Mouse (Mus musculus) E14TG2a.4 (cell line): ENCODE results near the gene Cdk19.

Experiments used
- CTCF ChIP-seq: conservative IDR thresholded peaks from 2 replicates; pipeline ENCODE4 v1.5.1; 2014; ENCODE audit warnings: low read length
- NANOG ChIP-seq: IDR thresholded peaks from 2 replicates; pipeline ENCODE4 v1.6.1; 2014; ENCODE audit warnings: borderline replicate concordance, low read length, mixed read lengths
- POU5F1 ChIP-seq: IDR thresholded peaks from 2 replicates; pipeline ENCODE4 v1.6.1; 2014; ENCODE audit warnings: low read length, borderline replicate concordance

- TF ChIP-seq CTCF (no peak), POU5F1 (no peak), NANOG (no peak)
Measured at GRCm38 (mm10) chr10:40351156-40351555, 11.8 kb downstream of the Cdk19 start.
